Mouse (Mus musculus) hindbrain, postnatal 0 days (tissue): ENCODE results near the gene Cenps. TPM values are rescaled to one million over a fixed set of nuclear protein-coding genes. Genes with fewer than 3 reads are reported as not detected.

ENCODE experiments used
- ATAC-seq: fragments of 200-750 bp; cut with Nextera tagmentation; 2 replicates; pipeline ENCODE4 v1.8.0; 2017; ENCODE audit warnings: mild to moderate bottlenecking, moderate TSS enrichment, moderate library complexity
- DNase-seq: peaks from one replicate; pipeline ENCODE4 v3.0.0-alpha.2; 2015; ENCODE audit warnings: low spot score
- H3K27ac ChIP-seq: fragments of 300-500 bp; sonication (generic); 2 replicates; pipeline ENCODE4 v1.5.1; 2014; ENCODE audit warnings: mild to moderate bottlenecking
- H3K27me3 ChIP-seq: fragments of 300-500 bp; sonication (generic); 2 replicates; pipeline ENCODE4 v1.6.1; 2014; ENCODE audit warnings: low read length, mixed read lengths; ENCODE audit not compliant: insufficient read depth
- H3K36me3 ChIP-seq: fragments of 300-500 bp; sonication (generic); 2 replicates; pipeline ENCODE4 v1.6.1; 2014; ENCODE audit warnings: low read length, mixed read lengths; ENCODE audit not compliant: insufficient read depth
- H3K4me1 ChIP-seq: fragments of 300-500 bp; sonication (generic); 2 replicates; pipeline ENCODE4 v1.6.1; 2014; ENCODE audit warnings: antibody characterized with exemption, low read length, mixed read lengths; ENCODE audit not compliant: insufficient read depth
- H3K4me2 ChIP-seq: fragments of 300-500 bp; sonication (generic); 2 replicates; pipeline ENCODE4 v1.6.1; 2014; ENCODE audit warnings: low read depth, mild to moderate bottlenecking, low read length, moderate library complexity, mixed read lengths
- H3K4me3 ChIP-seq: fragments of 300-500 bp; sonication (generic); 2 replicates; pipeline ENCODE4 v1.5.1; 2014; ENCODE audit warnings: low read length
- H3K9ac ChIP-seq: fragments of 300-500 bp; sonication (generic); replicated peaks from 2 replicates; pipeline ENCODE4 v1.6.1; 2014; ENCODE audit warnings: mild to moderate bottlenecking, low read length, moderate library complexity, mixed read lengths
- H3K9me3 ChIP-seq: fragments of 300-500 bp; sonication (generic); 2 replicates; pipeline ENCODE4 v1.6.1; 2016; ENCODE audit warnings: low read length, mixed read lengths
- CTCF ChIP-seq: IDR thresholded peaks from 2 replicates; pipeline ENCODE4 v1.5.1; 2016; ENCODE audit warnings: antibody characterized with exemption, control low read depth, low read depth
- WGBS: fragments of 180-500 bp; shearing (Covaris S2); extraction: QIAGEN DNeasy Blood & Tissue Kit; methylation state at CpG from one replicate; pipeline ENCODE4 v1.1.7; 2014; 5-methylcytosine and 5-hydroxymethylcytosine counted together
- polyA plus RNA-seq: library from polyadenylated mRNA; unstranded; fragments of >200 nt; fragmentation: Nextera tagmentation; extraction: Ambion mirVana; gene quantifications from 2 replicates; pipeline ENCODE4 v1.2.1, GENCODE M21; 2015
- total RNA-seq: library from RNA; depleted of rRNA; stranded (reverse); fragments of >200 nt; gene quantifications from 2 replicates; pipeline ENCODE4 v1.2.3, GENCODE M21; 2014

The Cenps gene
- total and polyA plus RNA-seq, 2 experiments from 2014 or later = 6.5 to 17.2 TPM

GRCm38 (mm10) chr4:149149611-149150010 lies 12.2 kb upstream of the Cenps start:
- H3K27ac ChIP-seq = no peak overlapping the region
- H3K9me3 ChIP-seq = no peaks in the 10 kb centered on the region
- no peak for TF ChIP-seq CTCF
- DNase-seq = peak; percentile 21
- no peak for ATAC-seq
- H3K9ac ChIP-seq = no peak overlapping the region
- no peak overlapping the region for H3K4me3 ChIP-seq
- H3K27me3 ChIP-seq = no peaks in the 10 kb centered on the region
- H3K36me3 ChIP-seq = peaks cover 30% of the 10 kb centered on the region
- H3K4me2 ChIP-seq = no peak overlapping the region
- H3K4me1 ChIP-seq = no peaks in the 10 kb centered on the region
- 69% methylated on average over 7 of the region's 7 CpGs for WGBS

- no peaks in the 10 kb centered on the region for H3K4me1 ChIP-seq
- ATAC-seq (no peak), DNase-seq (no peak)
- H3K9me3 ChIP-seq = no peaks in the 10 kb centered on the region
- H3K9ac ChIP-seq = no peak overlapping the region
- H3K36me3 ChIP-seq = peaks cover 26% of the 10 kb centered on the region
- WGBS = 81% methylated on average over 9 of the region's 9 CpGs
- H3K4me2 ChIP-seq = no peak overlapping the region
- no peak for TF ChIP-seq CTCF
- H3K4me3 ChIP-seq = no peak overlapping the region
- no peak overlapping the region for H3K27ac ChIP-seq
- no peaks in the 10 kb centered on the region for H3K27me3 ChIP-seq
These were observed 11.8 kb upstream of the Cenps start for GRCm38 (mm10) chr4:149149196-149149595.

- H3K9me3 ChIP-seq = no peaks in the 10 kb centered on the region
- peaks cover 14% of the 10 kb centered on the region for H3K36me3 ChIP-seq
- H3K9ac ChIP-seq = no peak overlapping the region
- no peaks in the 10 kb centered on the region for H3K4me1 ChIP-seq
- no peaks in the 10 kb centered on the region for H3K27me3 ChIP-seq
- no peak for DNase-seq
- ATAC-seq = no peak
- no peak for TF ChIP-seq CTCF
- no peak overlapping the region for H3K4me2 ChIP-seq
- no peak overlapping the region for H3K27ac ChIP-seq
- H3K4me3 ChIP-seq = no peak overlapping the region
- WGBS = 77% methylated on average over 4 of the region's 4 CpGs
These were observed 10.7 kb upstream of the Cenps start for GRCm38 (mm10) chr4:149148084-149148483.

- DNase-seq = no peak
- Histone ChIP-seq H3K36me3 (peaks cover 11% of the 10 kb centered on the region), H3K9ac (no peak overlapping the region), H3K27ac (no peak overlapping the region), H3K4me2 (no peak overlapping the region), H3K4me3 (no peak overlapping the region), H3K27me3 (no peaks in the 10 kb centered on the region), H3K9me3 (no peaks in the 10 kb centered on the region), H3K4me1 (no peaks in the 10 kb centered on the region)
- 88% methylated on average over 7 of the region's 7 CpGs for WGBS
- no peak for ATAC-seq
- TF ChIP-seq CTCF = no peak
These were observed 10.1 kb upstream of the Cenps start for GRCm38 (mm10) chr4:149147528-149147927.

GRCm38 (mm10) chr4:149145151-149145550 lies 7.7 kb upstream of the Cenps start:
- WGBS = 86% methylated on average over 4 of the region's 4 CpGs
- Histone ChIP-seq H3K27me3 (no peaks in the 10 kb centered on the region), H3K27ac (no peak overlapping the region), H3K36me3 (peaks cover 2% of the 10 kb centered on the region), H3K4me3 (no peak overlapping the region), H3K4me1 (no peaks in the 10 kb centered on the region), H3K9ac (no peak overlapping the region), H3K9me3 (no peaks in the 10 kb centered on the region), H3K4me2 (no peak overlapping the region)
- DNase-seq (no peak), ATAC-seq (no peak)
- no peak for TF ChIP-seq CTCF

- Histone ChIP-seq H3K9me3 (no peaks in the 10 kb centered on the region), H3K9ac (no peak overlapping the region), H3K4me1 (no peaks in the 10 kb centered on the region), H3K27ac (no peak overlapping the region), H3K4me2 (no peak overlapping the region), H3K36me3 (no peaks in the 10 kb centered on the region), H3K27me3 (no peaks in the 10 kb centered on the region), H3K4me3 (no peak overlapping the region)
- TF ChIP-seq CTCF = peak; percentile 98
- ATAC-seq (peak; percentile 88), DNase-seq (peak; percentile 93)
- WGBS = 3% methylated on average over 3 of the region's 3 CpGs
These were observed 7.0 kb upstream of the Cenps start for GRCm38 (mm10) chr4:149144459-149144858.

GRCm38 (mm10) chr4:149143594-149143993 lies 6.2 kb upstream of the Cenps start:
- no peak for TF ChIP-seq CTCF

More at GRCm38 (mm10) chr4:149143594-149143993, 6.2 kb upstream of the Cenps start:
- DNase-seq = no peak
- Histone ChIP-seq H3K27me3 (no peaks in the 10 kb centered on the region), H3K36me3 (no peaks in the 10 kb centered on the region), H3K4me2 (no peak overlapping the region), H3K9me3 (no peaks in the 10 kb centered on the region), H3K9ac (no peak overlapping the region), H3K4me1 (no peaks in the 10 kb centered on the region), H3K27ac (no peak overlapping the region), H3K4me3 (no peak overlapping the region)
- 27% methylated on average over 4 of the region's 4 CpGs for WGBS
- no peak for ATAC-seq
